In genomic region chr4:107159166-107159773, GRCm38 (mm10) we compare ENCODE assay signal across 31 mouse cellular contexts. TPM values are rescaled to one million over a fixed set of nuclear protein-coding genes. Genes with fewer than 3 reads are reported as not detected.
DNase-seq lines count a peak whose midpoint lies in the region; ATAC-seq and TF ChIP-seq lines count a peak whose summit lies in the region.
"Had no signal": no experiment of that assay in that cellular context is flagged by ENCODE, and none has a peak within 500 bp of the region (broad histone marks: within the 10 kb centered on the region; RNA-seq: fewer than 3 reads in every experiment).

No protein-coding gene starts in this region.

- H3K27ac ChIP-seq in kidney, embryonic 15.5 days, result 0 out of 2 replicates have a peak overlapping the region, but pooled peaks have one; percentile 20
- H3K27ac ChIP-seq in MEL (ENCODE audit: control insufficient read depth, low read depth, low read length), result no peak overlapping the region
- H3K27ac ChIP-seq: forebrain, embryonic 10.5 days; forebrain, embryonic 13.5 days; heart, adult 2 months; heart, embryonic 10.5 days; heart, embryonic 13.5 days; hindbrain, embryonic 12.5 days; hindbrain, embryonic 15.5 days had no signal

- no peak for TF ChIP-seq CTCF in MEL (IDR thresholded peaks at IDR 0.05 in 2 of 3, conservative IDR thresholded peaks at IDR 0.05 in 1 of 3; ENCODE audit: control insufficient read depth in 1 of 3, insufficient read depth in 1 of 3, low read depth in 2 of 3, low read length in 3 of 3, poor library complexity in 1 of 3, severe bottlenecking in 1 of 3)

- H3K9ac ChIP-seq in kidney, embryonic 15.5 days, result no peak overlapping the region
- no peak overlapping the region for H3K9ac ChIP-seq in MEL (ENCODE audit: control insufficient read depth, low read depth, low read length, poor library complexity, severe bottlenecking)
- H3K9ac ChIP-seq: forebrain, embryonic 13.5 days; heart, embryonic 13.5 days; hindbrain, embryonic 12.5 days; hindbrain, embryonic 15.5 days had no signal

- TF ChIP-seq POLR2A in MEL (IDR thresholded peaks at IDR 0.05; ENCODE audit: control insufficient read depth in 1 of 2, insufficient read depth in 1 of 2, low read depth in 1 of 2, low read length in 2 of 2, poor library complexity in 1 of 2), result no peak

- ATAC-seq in kidney, embryonic 15.5 days (replicated peaks; ENCODE audit: low FRiP score), result no peak
- ATAC-seq: forebrain, embryonic 13.5 days; forebrain, embryonic 16.5 days; intestine, postnatal 0 days had no signal

- peak; percentile 24 to 31; a peak in 2 of 4 replicates for TF ChIP-seq EP300 in MEL (IDR thresholded peaks at IDR 0.05; ENCODE audit: low read depth in 1 of 2, low read length in 2 of 2)

- peaks cover 24% of the 10 kb centered on the region for H3K36me3 ChIP-seq in kidney, embryonic 15.5 days
- 0 out of 4 replicates have a peak, but pooled peaks cover 0 to 6% of the 10 kb centered on the region in 2 experiments for H3K36me3 ChIP-seq in MEL (ENCODE audit: control insufficient read depth in 1 of 2, insufficient read depth in 2 of 2, low read length in 2 of 2)
- H3K36me3 ChIP-seq: hindbrain, embryonic 15.5 days had no signal

- 62% methylated on average over 11 of the region's 11 CpGs for WGBS in kidney, embryonic 15.5 days

- no peak overlapping the region for H3K4me3 ChIP-seq in kidney, embryonic 15.5 days (replicated peaks)
- H3K4me3 ChIP-seq in MEL (ENCODE audit: control insufficient read depth in 1 of 2, insufficient read depth in 1 of 2, low read depth in 2 of 2, low read length in 2 of 2), result peak overlapping the region in 1 of 2 experiments; percentile 18; a peak in 2 of 4 replicates
- H3K4me3 ChIP-seq: forebrain, embryonic 10.5 days; forebrain, embryonic 13.5 days; heart, adult 2 months; heart, embryonic 10.5 days; heart, embryonic 13.5 days; hindbrain, embryonic 12.5 days; hindbrain, embryonic 15.5 days had no signal

- H3K9me3 ChIP-seq in kidney, embryonic 15.5 days (replicated peaks), result no peaks in the 10 kb centered on the region
- no peaks in the 10 kb centered on the region for H3K9me3 ChIP-seq in MEL (replicated peaks; ENCODE audit: insufficient read depth, low read length)
- H3K9me3 ChIP-seq: forebrain, embryonic 10.5 days; forebrain, embryonic 13.5 days; heart, embryonic 10.5 days; heart, embryonic 13.5 days; hindbrain, embryonic 12.5 days; hindbrain, embryonic 15.5 days had no signal

- no peak overlapping the region for H3K4me2 ChIP-seq in kidney, embryonic 15.5 days
- H3K4me2 ChIP-seq: forebrain, embryonic 13.5 days; heart, embryonic 13.5 days; hindbrain, embryonic 12.5 days; hindbrain, embryonic 15.5 days had no signal

- no peaks in the 10 kb centered on the region for H3K27me3 ChIP-seq in kidney, embryonic 15.5 days
- no peaks in the 10 kb centered on the region for H3K27me3 ChIP-seq in MEL (ENCODE audit: control insufficient read depth in 1 of 2, insufficient read depth in 2 of 2, low read length in 2 of 2)
- H3K27me3 ChIP-seq: forebrain, embryonic 13.5 days; heart, embryonic 13.5 days; hindbrain, embryonic 12.5 days; hindbrain, embryonic 15.5 days had no signal

- H3K79me2 ChIP-seq in MEL (ENCODE audit: control insufficient read depth, insufficient read depth, low read length, poor library complexity), result no peaks in the 10 kb centered on the region

- TF ChIP-seq RAD21 in MEL (IDR thresholded peaks at IDR 0.05; ENCODE audit: low read depth, low read length), result no peak

- peaks cover 30% of the 10 kb centered on the region for H3K4me1 ChIP-seq in kidney, embryonic 15.5 days
- peaks cover 6 to 11% of the 10 kb centered on the region in 2 experiments for H3K4me1 ChIP-seq in MEL (ENCODE audit: control insufficient read depth in 1 of 2, insufficient read depth in 2 of 2, low read length in 2 of 2)
- H3K4me1 ChIP-seq: forebrain, embryonic 10.5 days had no signal

- peak; percentile 10 for DNase-seq in adrenal gland, postnatal 10 days
- no peak for DNase-seq in adrenal gland, adult 18-20 months (ENCODE audit: low spot score in 2 of 2)
- DNase-seq in kidney, postnatal 36 days, result no peak
- peak; percentile 42 for DNase-seq in MEL (ENCODE audit: low read depth, low spot score)
- peak; percentile 36 for DNase-seq in ZHBTc4 (ENCODE audit: low read depth, low spot score)
- no peak for DNase-seq in embryo, embryonic 11 days
- DNase-seq in urinary bladder, postnatal 36 days (ENCODE audit: low spot score in 2 of 2), result no peak
- DNase-seq: adrenal gland, postnatal 25 days; cerebellum, adult 2 months; cerebellum, adult 9-11 months; cerebellum, postnatal 36 days; gastrocnemius, postnatal 25 days; heart, adult 2 months had no signal

TF ChIP-seq in MEL, 35 proteins besides CTCF, POLR2A, EP300 and RAD21:
- TF ChIP-seq SMC3 (IDR thresholded peaks at IDR 0.05; ENCODE audit: low read depth, low read length) (0 out of 2 replicates have a peak, but pooled peaks have one; percentile 2), SIN3A (IDR thresholded peaks at IDR 0.05; ENCODE audit: low read length) (peak; percentile 47), GATA1 (IDR thresholded peaks at IDR 0.05; ENCODE audit: low read depth, low read length) (peak; percentile 55), MAX (IDR thresholded peaks at IDR 0.05; ENCODE audit: low read length) (0 out of 2 replicates have a peak, but pooled peaks have one; percentile 23), BHLHE40 (IDR thresholded peaks at IDR 0.05; ENCODE audit: borderline replicate concordance, low read depth, low read length) (no peak), RCOR1 (IDR thresholded peaks at IDR 0.05; ENCODE audit: low read depth, low read length) (peak; percentile 73), TBP (IDR thresholded peaks at IDR 0.05; ENCODE audit: low read depth, low read length) (no peak)

RNA-seq across cellular contexts. Expression of gene Tmem59, which starts 18.9 kb away (rescaled TPM):
- 100 to 1,000 TPM; 288 to 289 TPM for total RNA-seq in adrenal gland, postnatal 10 days (2021)
- 100 to 1,000 TPM; 341 to 403 TPM for total RNA-seq in adrenal gland, adult 18-20 months (2021)
- polyA plus RNA-seq in kidney, embryonic 15.5 days (2015; fragmentation: Nextera tagmentation; extraction: Ambion mirVana), result 455 and 483 TPM in 2 replicates
- 51.9 and 55.8 TPM in 2 replicates for total RNA-seq in MEL (2012; rRNA removed)
- polyA plus RNA-seq in MEL (2012; ENCODE audit: insufficient read depth in 1 of 2, insufficient read length in 2 of 2, low read depth in 1 of 2, low replicate concordance in 2 of 2, missing spikeins in 1 of 2), result 10 to 100 TPM in 1 of 2 experiments, not detected in 1; 78.9 TPM

RNA-seq across cellular contexts. Expression of gene Tceanc2, which starts 19.6 kb away (rescaled TPM):
- 10 to 100 TPM; 22.4 to 22.8 TPM for total RNA-seq in adrenal gland, postnatal 10 days (2021)
- total RNA-seq in adrenal gland, adult 18-20 months (2021), result 10 to 100 TPM; 21.0 to 27.7 TPM
- polyA plus RNA-seq in kidney, embryonic 15.5 days (2015; fragmentation: Nextera tagmentation; extraction: Ambion mirVana), result 26.9 and 32.1 TPM in 2 replicates
- 1.5 and 1.9 TPM in 2 replicates for total RNA-seq in MEL (2012; rRNA removed)
- polyA plus RNA-seq in MEL (2012; ENCODE audit: insufficient read depth in 1 of 2, insufficient read length in 2 of 2, low read depth in 1 of 2, low replicate concordance in 2 of 2, missing spikeins in 1 of 2), result 1 to 10 TPM in 1 of 2 experiments, not detected in 1; 9.4 TPM

RNA-seq across cellular contexts. Expression of gene Ldlrad1, which starts 49.7 kb away (rescaled TPM):
- total RNA-seq in adrenal gland, postnatal 10 days (2021), result under 1 TPM in 1 of 2 experiments, not detected in 1; 0.27 TPM
- total RNA-seq in adrenal gland, adult 18-20 months (2021), result not detected
- not detected in 2 replicates for polyA plus RNA-seq in kidney, embryonic 15.5 days (2015; fragmentation: Nextera tagmentation; extraction: Ambion mirVana)
- 0.15 TPM in 1 of 2 replicates, not detected in the other for total RNA-seq in MEL (2012; rRNA removed)
- not detected for polyA plus RNA-seq in MEL (2012; ENCODE audit: insufficient read depth in 1 of 2, insufficient read length in 2 of 2, low read depth in 1 of 2, low replicate concordance in 2 of 2, missing spikeins in 1 of 2)
- total RNA-seq: adrenal gland, adult 2 months; ES-E14; gastrocnemius, adult 8-10 months; gastrocnemius, postnatal 25 days; heart, adult 2 months; heart, postnatal 25 days had no signal
- polyA plus RNA-seq: cerebellum, adult 2 months; cortical plate, adult 2 months; embryonic facial prominence, embryonic 11.5 days; embryonic facial prominence, embryonic 14.5 days; forebrain, embryonic 10.5 days; forebrain, embryonic 13.5 days; forebrain, embryonic 16.5 days; heart, embryonic 10.5 days; heart, embryonic 13.5 days; heart, embryonic 16.5 days; hindbrain, embryonic 12.5 days; hindbrain, embryonic 15.5 days; intestine, embryonic 14.5 days; intestine, postnatal 0 days had no signal

Comparison
In these comparisons a context has a peak if more than half of its experiments do, and no peak if none do; other contexts are left out.
1. DNase-seq: peak in adrenal gland, postnatal 10 days (single experiment), MEL (single experiment) and ZHBTc4 (single experiment); none in adrenal gland, adult 18-20 months (0 of 2), kidney, postnatal 36 days (0 of 2), embryo, embryonic 11 days (single experiment) and urinary bladder, postnatal 36 days (0 of 2).